Mouse (Mus musculus) forebrain, embryonic 11.5 days (tissue): ENCODE measurements around the gene Galnt12. TPM values are rescaled to one million over a fixed set of nuclear protein-coding genes. Genes with fewer than 3 reads are reported as not detected.

Source experiments
- ATAC-seq: fragments of 200-750 bp; cut with Nextera tagmentation; replicated peaks from 2 replicates; pipeline ENCODE4 v1.8.0; 2017; ENCODE audit warnings: moderate TSS enrichment; ENCODE audit not compliant: low FRiP score
- DNase-seq: peaks from one replicate; pipeline ENCODE4 v3.0.0-alpha.2; 2017; ENCODE audit warnings: low spot score
- H3K27ac ChIP-seq: fragments of 300-500 bp; sonication (generic); 2 replicates; pipeline ENCODE4 v1.5.1; 2014; ENCODE audit warnings: low read depth, low read length
- H3K27me3 ChIP-seq: fragments of 300-500 bp; sonication (generic); 2 replicates; pipeline ENCODE4 v1.6.1; 2014; ENCODE audit warnings: mild to moderate bottlenecking, low read length, mixed read lengths; ENCODE audit not compliant: control insufficient read depth, insufficient read depth
- H3K36me3 ChIP-seq: fragments of 300-500 bp; sonication (generic); 2 replicates; pipeline ENCODE4 v1.6.1; 2014; ENCODE audit warnings: mild to moderate bottlenecking, low read length, moderate library complexity, mixed read lengths; ENCODE audit not compliant: control insufficient read depth, insufficient read depth
- H3K4me1 ChIP-seq: fragments of 300-500 bp; sonication (generic); replicated peaks from 2 replicates; pipeline ENCODE4 v1.6.1; 2014; ENCODE audit warnings: low read length, mixed read lengths; ENCODE audit not compliant: control insufficient read depth, insufficient read depth
- H3K4me2 ChIP-seq: fragments of 300-500 bp; sonication (generic); 2 replicates; pipeline ENCODE4 v1.6.1; 2014; ENCODE audit warnings: low read depth, mild to moderate bottlenecking, low read length, moderate library complexity, mixed read lengths; ENCODE audit not compliant: severe bottlenecking
- H3K4me3 ChIP-seq: fragments of 300-500 bp; sonication (generic); 2 replicates; pipeline ENCODE4 v1.5.1; 2014; ENCODE audit warnings: low read depth, low read length
- H3K9ac ChIP-seq: fragments of 300-500 bp; sonication (generic); 2 replicates; pipeline ENCODE4 v1.6.1; 2014; ENCODE audit warnings: low read length
- H3K9me3 ChIP-seq: fragments of 300-500 bp; sonication (generic); 2 replicates; pipeline ENCODE4 v1.6.1; 2016; ENCODE audit warnings: low read length, mixed read lengths; ENCODE audit not compliant: control insufficient read depth
- WGBS: fragments of 180-500 bp; shearing (Covaris S2); extraction: QIAGEN DNeasy Blood & Tissue Kit; methylation state at CpG from one replicate; pipeline ENCODE4 v1.1.7; 2014; 5-methylcytosine and 5-hydroxymethylcytosine counted together
- polyA plus RNA-seq: library from polyadenylated mRNA; unstranded; fragments of >200 nt; fragmentation: Nextera tagmentation; extraction: Ambion mirVana; gene quantifications from 2 replicates; pipeline ENCODE4 v1.2.1, GENCODE M21; 2014

Galnt12 gene
- polyA plus RNA-seq, result 12.1 and 12.4 TPM in 2 replicates

DNA sequence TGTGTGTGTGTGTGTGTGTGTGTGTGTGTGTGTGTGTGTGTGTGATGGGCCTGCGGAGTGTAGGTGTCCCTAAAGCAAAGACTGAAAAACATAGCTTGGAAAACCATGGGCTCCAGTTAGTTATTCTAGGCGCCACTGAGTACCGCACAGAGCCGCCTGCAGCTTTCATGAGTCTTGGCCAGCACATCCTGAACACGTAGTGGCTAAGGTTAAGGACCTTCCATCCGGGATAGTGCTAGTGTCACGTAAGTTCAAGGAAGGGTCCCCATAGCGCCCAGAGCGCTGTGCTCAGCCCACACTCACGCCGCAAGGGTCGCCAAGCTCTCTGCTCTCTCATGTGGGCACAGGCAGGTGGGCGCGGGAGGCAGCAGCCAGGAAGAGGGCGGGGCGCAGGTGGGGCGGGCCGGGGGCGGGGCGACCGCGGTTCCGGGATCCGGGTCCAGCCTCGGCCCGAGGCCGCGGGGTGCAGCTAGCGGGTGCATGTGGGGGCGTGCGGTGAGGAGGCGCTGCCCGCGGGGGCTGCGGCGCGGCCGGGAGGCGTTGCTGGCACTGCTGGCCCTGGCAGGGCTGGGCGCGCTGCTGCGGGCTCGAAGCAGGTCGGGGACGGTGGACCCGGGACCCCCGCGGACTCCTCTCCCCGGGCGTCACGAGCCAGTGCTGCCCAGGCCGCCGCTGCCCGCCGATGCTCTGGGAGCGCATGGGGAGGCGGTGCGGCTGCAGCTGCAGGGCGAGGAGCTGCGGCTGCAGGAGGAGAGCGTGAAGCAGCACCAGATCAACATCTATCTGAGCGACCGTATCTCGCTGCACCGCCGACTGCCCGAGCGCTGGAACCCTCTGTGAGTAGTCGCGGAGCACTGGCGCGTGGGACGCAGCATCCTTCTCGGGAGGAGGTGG lies at the start of gene Galnt12:
Galnt12 (plus strand) TSS at position 417 of the 894 bp plus-strand sequence.
- DNase-seq (peak; percentile 73), ATAC-seq (peak; percentile 68)
- WGBS, result under 1% methylated on average over 73 of the region's 74 CpGs
- peak within 1 kb of the TSS; percentile 99 for H3K4me2 ChIP-seq
- H3K27me3 ChIP-seq, result peaks cover 2% of the 10 kb centered on the region
- peaks cover 5% of the 10 kb centered on the region; the same call in 1 of the 2 replicates for H3K4me1 ChIP-seq
- peak within 1 kb of the TSS; percentile 72 for H3K4me3 ChIP-seq
- H3K27ac ChIP-seq, result no peak within 1 kb of the TSS
- no peaks in the 10 kb centered on the region for H3K9me3 ChIP-seq
- H3K9ac ChIP-seq, result peak within 1 kb of the TSS; percentile 73
- no peaks in the 10 kb centered on the region for H3K36me3 ChIP-seq

- H3K4me1 ChIP-seq, result no peaks in the 10 kb centered on the region
- no peaks in the 10 kb centered on the region for H3K9me3 ChIP-seq
- H3K36me3 ChIP-seq, result no peaks in the 10 kb centered on the region
- 88% methylated on average over 9 of the region's 9 CpGs for WGBS
- H3K27me3 ChIP-seq, result no peaks in the 10 kb centered on the region
- H3K27ac ChIP-seq, result no peak overlapping the region
- no peak overlapping the region for H3K9ac ChIP-seq
- no peak overlapping the region for H3K4me3 ChIP-seq
- DNase-seq (no peak), ATAC-seq (no peak)
- no peak overlapping the region for H3K4me2 ChIP-seq
These were observed 47.8 kb upstream of the Galnt12 start for GRCm38 (mm10) chr4:47043866-47044265.

DNA sequence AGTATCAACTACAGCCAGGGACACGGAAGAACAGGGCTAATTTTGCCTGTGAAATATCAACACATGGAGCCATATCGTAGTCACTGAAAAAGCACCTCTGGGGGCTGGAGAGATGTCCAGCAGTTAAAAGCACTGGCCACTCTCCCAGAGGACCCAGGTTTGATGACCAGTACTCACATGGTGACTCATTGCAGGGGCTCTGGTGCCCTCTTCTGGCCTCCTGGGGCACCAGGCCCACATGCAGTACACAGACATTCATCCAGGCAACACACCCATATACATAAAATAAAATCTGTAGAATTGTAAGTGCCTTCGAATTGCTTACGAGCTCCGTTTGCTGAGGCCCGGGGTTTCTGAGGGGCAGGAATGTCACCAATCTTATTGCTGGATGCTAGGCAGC lies 44.7 kb upstream of the Galnt12 start:
- no peak for DNase-seq
- ATAC-seq, result no peak
- no peaks in the 10 kb centered on the region for H3K36me3 ChIP-seq
- H3K4me2 ChIP-seq, result no peak overlapping the region
- 86% methylated on average over 6 of the region's 6 CpGs for WGBS
- H3K27ac ChIP-seq, result no peak overlapping the region
- peaks cover 11% of the 10 kb centered on the region for H3K4me1 ChIP-seq
- H3K9ac ChIP-seq, result no peak overlapping the region
- H3K4me3 ChIP-seq, result no peak overlapping the region
- no peaks in the 10 kb centered on the region for H3K27me3 ChIP-seq
- H3K9me3 ChIP-seq, result no peaks in the 10 kb centered on the region

- Histone ChIP-seq H3K27ac (no peak overlapping the region), H3K4me2 (no peak overlapping the region), H3K36me3 (no peaks in the 10 kb centered on the region), H3K4me1 (peaks cover 11% of the 10 kb centered on the region), H3K9me3 (no peaks in the 10 kb centered on the region), H3K27me3 (no peaks in the 10 kb centered on the region), H3K4me3 (no peak overlapping the region), H3K9ac (no peak overlapping the region)
- no peak for DNase-seq
- WGBS, result 83% methylated on average over 4 of the region's 4 CpGs
- ATAC-seq, result no peak
These were observed 43.9 kb upstream of the Galnt12 start for GRCm38 (mm10) chr4:47047765-47048164.

DNA sequence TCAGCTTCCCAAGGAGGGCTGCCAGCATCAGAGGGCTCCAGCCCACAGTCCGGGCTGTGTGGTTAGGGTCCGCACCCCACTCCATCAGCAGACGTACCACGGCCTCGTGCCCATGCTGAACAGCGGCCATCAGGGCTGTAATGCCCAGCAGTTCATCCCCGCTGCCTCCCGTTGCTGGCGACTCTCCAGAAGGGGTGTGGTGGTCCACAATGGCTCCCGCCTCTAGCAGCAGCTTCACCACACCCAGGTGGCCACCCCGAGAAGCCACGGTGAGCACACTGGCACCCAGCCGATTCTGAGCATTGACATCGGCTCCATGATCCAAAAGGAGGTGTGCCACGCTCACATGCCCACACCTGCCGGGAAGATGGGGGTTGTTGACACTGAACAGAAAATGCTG lies 42.5 kb upstream of the Galnt12 start:
- no peak overlapping the region for H3K4me2 ChIP-seq
- H3K4me3 ChIP-seq, result no peak overlapping the region
- no peak overlapping the region for H3K9ac ChIP-seq
- H3K36me3 ChIP-seq, result no peaks in the 10 kb centered on the region
- no peaks in the 10 kb centered on the region for H3K27me3 ChIP-seq
- ATAC-seq, result no peak
- peaks cover 11% of the 10 kb centered on the region for H3K4me1 ChIP-seq
- 92% methylated on average over 16 of the region's 16 CpGs for WGBS
- H3K9me3 ChIP-seq, result no peaks in the 10 kb centered on the region
- DNase-seq, result no peak
- no peak overlapping the region for H3K27ac ChIP-seq

GRCm38 (mm10) chr4:47050167-47050566 lies 41.5 kb upstream of the Galnt12 start:
- 0% methylated on average over 1 of the region's 1 CpGs for WGBS
- Histone ChIP-seq H3K27me3 (no peaks in the 10 kb centered on the region), H3K4me3 (no peak overlapping the region), H3K4me2 (no peak overlapping the region), H3K9me3 (no peaks in the 10 kb centered on the region), H3K4me1 (peaks cover 11% of the 10 kb centered on the region), H3K9ac (no peak overlapping the region), H3K27ac (no peak overlapping the region), H3K36me3 (no peaks in the 10 kb centered on the region)
- ATAC-seq, result peak; percentile 87
- peak; percentile 93 for DNase-seq

- ATAC-seq (peak; percentile 32; the same call in 1 of the 2 replicates), DNase-seq (no peak)
- H3K4me3 ChIP-seq, result no peak overlapping the region
- no peaks in the 10 kb centered on the region for H3K9me3 ChIP-seq
- H3K36me3 ChIP-seq, result no peaks in the 10 kb centered on the region
- H3K27me3 ChIP-seq, result no peaks in the 10 kb centered on the region
- WGBS, result 17% methylated on average over 10 of the region's 10 CpGs
- no peak overlapping the region for H3K9ac ChIP-seq
- no peak overlapping the region for H3K4me2 ChIP-seq
- H3K27ac ChIP-seq, result 0 out of 2 replicates have a peak overlapping the region, but pooled peaks have one; percentile 25
- H3K4me1 ChIP-seq, result peaks cover 11% of the 10 kb centered on the region
These were observed 40.9 kb upstream of the Galnt12 start for GRCm38 (mm10) chr4:47050642-47051381.

DNA sequence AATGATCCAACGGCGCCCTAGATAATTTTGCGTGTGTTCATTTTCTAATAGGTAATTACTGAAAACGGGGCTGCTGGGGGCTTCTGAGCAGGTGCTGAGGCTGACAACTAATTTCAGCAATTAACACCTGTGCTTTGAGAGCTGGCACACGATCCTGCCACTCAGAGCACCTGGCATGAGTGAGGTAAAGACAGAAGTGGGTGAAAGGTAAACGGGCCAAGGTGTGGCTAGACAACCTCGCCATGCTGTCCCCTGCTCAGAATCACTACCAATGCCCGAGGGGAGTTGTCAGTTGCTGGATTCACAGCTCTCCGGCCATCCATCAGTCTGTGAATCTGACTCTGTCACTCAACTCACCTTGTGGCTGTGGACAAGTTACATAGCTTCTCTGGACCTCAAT lies 39.8 kb upstream of the Galnt12 start:
- ATAC-seq, result no peak
- Histone ChIP-seq H3K27ac (no peak overlapping the region), H3K4me1 (peaks cover 11% of the 10 kb centered on the region), H3K9ac (no peak overlapping the region), H3K4me3 (no peak overlapping the region), H3K36me3 (no peaks in the 10 kb centered on the region), H3K4me2 (no peak overlapping the region), H3K9me3 (no peaks in the 10 kb centered on the region), H3K27me3 (no peaks in the 10 kb centered on the region; the same call in 1 of the 2 replicates)
- 84% methylated on average over 9 of the region's 9 CpGs for WGBS
- DNase-seq, result no peak
